Mouse (Mus musculus): ENCODE results near the gene Ppp1r14d.

GRCm38 (mm10) chr2:119176761-119177160 lies 52.9 kb downstream of the Ppp1r14d start:
- no peak for TF ChIP-seq POLR2A (IDR thresholded peaks at IDR 0.05; ENCODE audit: low read depth, low read length)
- peak; percentile 14; the same call in 1 of the 2 replicates for TF ChIP-seq CTCF (conservative IDR thresholded peaks at IDR 0.05; ENCODE audit: insufficient read depth, insufficient read length, low read depth, low read length)

All from kidney, adult 2 months (tissue).